Mouse (Mus musculus) brain, embryonic 14.5 days (tissue): Measurements from ENCODE around the gene Cfap36. TPM values are rescaled to one million over a fixed set of nuclear protein-coding genes. Genes with fewer than 3 reads are reported as not detected.

ENCODE experiments used
- DNase-seq: peaks from one replicate; pipeline ENCODE4 v3.0.0-alpha.2; 2011; ENCODE audit warnings: low read depth
- CTCF ChIP-seq: fragments of 200-500 bp; IDR thresholded peaks from 2 replicates; pipeline ENCODE4 v1.5.1; 2012; ENCODE audit warnings: inconsistent platforms, mild to moderate bottlenecking, moderate library complexity, borderline replicate concordance; ENCODE audit not compliant: insufficient read depth, insufficient read length; ENCODE audit errors: extremely low read depth
- POLR2A ChIP-seq: fragments of 200-500 bp; IDR thresholded peaks from 2 replicates; pipeline ENCODE4 v1.6.1; 2012; ENCODE audit warnings: mild to moderate bottlenecking, inconsistent platforms, borderline replicate concordance; ENCODE audit not compliant: poor library complexity, insufficient read depth, insufficient read length, severe bottlenecking; ENCODE audit errors: extremely low read depth
- polyA plus RNA-seq: library from polyadenylated mRNA; depleted of rRNA; stranded (reverse); fragments of >200 nt; gene quantifications from 2 replicates; pipeline ENCODE4 v1.2.3, GENCODE M21; 2012

Gene Cfap36
- polyA plus RNA-seq, 1 experiment = 44.8 TPM

- no peak for TF ChIP-seq CTCF
- no peak for TF ChIP-seq POLR2A
- no peak for DNase-seq
Measured at GRCm38 (mm10) chr11:29238047-29238446, 9.2 kb downstream of the Cfap36 start.

DNA sequence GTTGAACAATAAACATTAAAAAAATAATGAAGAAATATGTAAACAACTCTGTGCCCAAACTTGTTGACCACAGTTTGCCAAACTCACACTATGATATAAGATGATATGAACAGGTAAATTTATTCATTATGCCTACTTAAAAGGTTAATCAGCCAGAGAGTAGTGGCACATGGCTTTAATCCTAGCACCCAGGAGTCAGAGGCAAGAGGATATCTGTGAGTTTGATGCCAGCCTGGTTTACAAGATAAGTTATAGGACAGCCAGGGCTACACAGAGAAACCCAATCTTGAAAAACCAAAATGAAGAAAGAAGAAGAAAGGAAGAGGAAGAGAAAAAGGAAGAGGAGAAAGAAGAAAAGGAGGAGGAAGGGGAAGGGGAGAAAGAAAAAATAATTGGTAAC, 9.8 kb downstream of the Cfap36 start:
- DNase-seq = no peak
- no peak for TF ChIP-seq CTCF
- no peak for TF ChIP-seq POLR2A

- TF ChIP-seq POLR2A (no peak), CTCF (no peak)
- DNase-seq = no peak
Measured at GRCm38 (mm10) chr11:29233569-29233968, 13.6 kb downstream of the Cfap36 start.

DNA sequence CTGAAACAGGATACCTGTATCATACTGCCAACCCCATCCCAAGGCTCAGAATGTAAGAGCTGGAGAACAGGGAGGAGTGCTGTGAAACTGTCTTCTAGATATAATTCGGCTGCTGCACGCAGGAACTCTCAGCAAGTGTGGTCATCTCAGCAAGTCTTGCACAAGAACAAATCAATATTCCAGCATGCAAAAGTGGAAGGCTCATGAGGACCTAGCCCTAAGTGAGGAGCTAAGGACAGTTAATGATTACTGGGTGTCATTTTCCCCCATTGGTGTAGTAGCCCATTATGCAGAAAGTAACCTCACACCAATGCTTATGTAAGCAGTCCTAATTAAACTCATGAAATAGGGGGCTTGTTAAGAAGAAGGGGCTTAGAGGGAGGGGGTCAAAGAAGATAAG, 18.3 kb downstream of the Cfap36 start:
- no peak for DNase-seq
- TF ChIP-seq CTCF (no peak), POLR2A (no peak)

GRCm38 (mm10) chr11:29224754-29225153, 22.5 kb downstream of the Cfap36 start:
- TF ChIP-seq CTCF = no peak
- no peak for TF ChIP-seq POLR2A

GRCm38 (mm10) chr11:29222310-29222709, 24.9 kb downstream of the Cfap36 start:
- TF ChIP-seq CTCF (no peak), POLR2A (no peak)
- no peak for DNase-seq

More at GRCm38 (mm10) chr11:29224754-29225153, 22.5 kb downstream of the Cfap36 start:
- DNase-seq = no peak

- no peak for TF ChIP-seq POLR2A
- no peak for TF ChIP-seq CTCF
- no peak for DNase-seq
Measured at GRCm38 (mm10) chr11:29219055-29219454, 28.2 kb downstream of the Cfap36 start.

GRCm38 (mm10) chr11:29216196-29216595, 31.0 kb downstream of the Cfap36 start:
- TF ChIP-seq CTCF (no peak), POLR2A (no peak)
- DNase-seq = no peak

- no peak for TF ChIP-seq POLR2A
- no peak for TF ChIP-seq CTCF
Measured at GRCm38 (mm10) chr11:29209774-29210173, 37.4 kb downstream of the Cfap36 start.

GRCm38 (mm10) chr11:29203653-29204052, 43.6 kb downstream of the Cfap36 start:
- DNase-seq = peak; percentile 20
- TF ChIP-seq CTCF (peak; percentile 8; the same call in 1 of the 2 replicates), POLR2A (no peak)

More at GRCm38 (mm10) chr11:29209774-29210173, 37.4 kb downstream of the Cfap36 start:
- no peak for DNase-seq

DNA sequence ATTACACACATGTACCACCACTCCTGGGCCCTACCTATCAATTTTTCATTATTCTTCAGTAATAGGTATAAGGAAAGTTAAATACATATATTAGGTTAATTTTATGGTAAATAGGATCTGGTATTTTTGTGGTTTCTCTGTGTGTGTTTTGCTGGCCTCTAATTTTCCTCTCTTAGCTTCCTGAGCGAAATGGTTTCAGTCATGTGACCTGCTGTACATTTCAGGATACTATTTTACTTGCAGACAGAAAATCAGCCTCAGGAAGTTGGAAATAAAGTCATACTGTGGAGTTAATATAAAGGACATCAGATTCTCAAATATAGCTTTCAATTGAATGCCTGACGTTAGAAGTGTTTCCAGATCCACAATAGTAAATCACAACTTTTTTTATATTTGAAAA, 58.2 kb downstream of the Cfap36 start:
- DNase-seq = no peak
- TF ChIP-seq POLR2A = no peak
- TF ChIP-seq CTCF = no peak

GRCm38 (mm10) chr11:29181751-29182150, 65.5 kb downstream of the Cfap36 start:
- TF ChIP-seq CTCF = no peak
- TF ChIP-seq POLR2A = no peak
- DNase-seq = no peak
